Mouse (Mus musculus) myocyte (in vitro differentiated cells): ENCODE measurements at regions not wholly inside any gene's neighbourhood (a gene's known extent, or its start where the extent isn't known, plus 50 kb on each side); places are given as distances from the start of the nearest gene placed in this dataset.

Source experiments
- H3K27me3 ChIP-seq: one replicate; pipeline ENCODE4 v1.6.1; 2011; ENCODE audit not compliant: control insufficient read depth, insufficient read depth, insufficient read length
- H3K36me3 ChIP-seq: one replicate; pipeline ENCODE4 v1.6.1; 2011; ENCODE audit not compliant: control insufficient read depth, insufficient read depth
- H3K4me2 ChIP-seq: one replicate; pipeline ENCODE4 v1.6.1; 2011; ENCODE audit warnings: low read depth, control low read depth
- H3K4me3 ChIP-seq: one replicate; pipeline ENCODE4 v1.5.1; 2011; ENCODE audit warnings: mild to moderate bottlenecking, control low read depth, moderate library complexity
- H3K79me2 ChIP-seq: one replicate; pipeline ENCODE4 v1.6.1; 2011; ENCODE audit not compliant: control insufficient read depth, insufficient read depth
- H3ac ChIP-seq: one replicate; pipeline ENCODE4 v1.6.1; 2011; ENCODE audit not compliant: control insufficient read depth, insufficient read length
- CEBPB ChIP-seq: IDR thresholded peaks from 2 replicates; pipeline ENCODE4 v1.6.1; 2011; ENCODE audit warnings: mild to moderate bottlenecking, moderate library complexity; ENCODE audit not compliant: poor library complexity, insufficient read depth, severe bottlenecking
- E2F4 ChIP-seq: IDR thresholded peaks from one replicate; pipeline ENCODE4 v1.6.1; 2011; ENCODE audit warnings: mild to moderate bottlenecking, control low read depth, moderate library complexity; ENCODE audit not compliant: insufficient read depth
- MAX ChIP-seq: IDR thresholded peaks from one replicate; pipeline ENCODE4 v1.6.1; 2011; ENCODE audit warnings: low read depth, mild to moderate bottlenecking, control low read depth
- MYOD1 ChIP-seq, 3 experiments: IDR thresholded peaks; one replicate each; pipeline ENCODE4 v1.6.1; 2011; ENCODE audit warnings: control low read depth in 2 of 3, low read depth in 2 of 3, mild to moderate bottlenecking in 2 of 3, moderate library complexity in 1 of 3; ENCODE audit not compliant: insufficient read length in 2 of 3, control insufficient read depth in 1 of 3
- MYOG ChIP-seq, 3 experiments: IDR thresholded peaks; one replicate each; pipeline ENCODE4 v1.6.1; 2011; ENCODE audit warnings: control low read depth in 2 of 3, low read depth in 2 of 3, mild to moderate bottlenecking in 2 of 3; ENCODE audit not compliant: insufficient read length in 2 of 3, control insufficient read depth in 1 of 3, insufficient read depth in 1 of 3
- POLR2A ChIP-seq: IDR thresholded peaks from one replicate; pipeline ENCODE4 v1.6.1; 2011; ENCODE audit warnings: low read depth, mild to moderate bottlenecking, control low read depth, moderate library complexity; ENCODE audit not compliant: insufficient read length
- POLR2AphosphoS2 ChIP-seq: IDR thresholded peaks from one replicate; pipeline ENCODE4 v1.6.1; 2011; ENCODE audit warnings: low read depth, control low read depth; ENCODE audit not compliant: insufficient read length
- REST ChIP-seq: IDR thresholded peaks from one replicate; pipeline ENCODE4 v1.6.1; 2011; ENCODE audit warnings: mild to moderate bottlenecking, control low read depth, moderate library complexity; ENCODE audit not compliant: insufficient read depth, insufficient read length
- SRF ChIP-seq: IDR thresholded peaks from one replicate; pipeline ENCODE4 v1.6.1; 2011; ENCODE audit warnings: low read depth; ENCODE audit not compliant: control insufficient read depth, insufficient read length
- TCF12 ChIP-seq: IDR thresholded peaks from one replicate; pipeline ENCODE4 v1.6.1; 2011; ENCODE audit warnings: mild to moderate bottlenecking, control low read depth; ENCODE audit not compliant: poor library complexity, insufficient read depth, severe bottlenecking
- TCF3 ChIP-seq: IDR thresholded peaks from one replicate; pipeline ENCODE4 v1.6.1; 2011; ENCODE audit warnings: low read depth, control low read depth; ENCODE audit not compliant: insufficient read length
- USF1 ChIP-seq: IDR thresholded peaks from one replicate; pipeline ENCODE4 v1.6.1; 2011; ENCODE audit warnings: low read depth, mild to moderate bottlenecking, control low read depth, moderate library complexity

DNA sequence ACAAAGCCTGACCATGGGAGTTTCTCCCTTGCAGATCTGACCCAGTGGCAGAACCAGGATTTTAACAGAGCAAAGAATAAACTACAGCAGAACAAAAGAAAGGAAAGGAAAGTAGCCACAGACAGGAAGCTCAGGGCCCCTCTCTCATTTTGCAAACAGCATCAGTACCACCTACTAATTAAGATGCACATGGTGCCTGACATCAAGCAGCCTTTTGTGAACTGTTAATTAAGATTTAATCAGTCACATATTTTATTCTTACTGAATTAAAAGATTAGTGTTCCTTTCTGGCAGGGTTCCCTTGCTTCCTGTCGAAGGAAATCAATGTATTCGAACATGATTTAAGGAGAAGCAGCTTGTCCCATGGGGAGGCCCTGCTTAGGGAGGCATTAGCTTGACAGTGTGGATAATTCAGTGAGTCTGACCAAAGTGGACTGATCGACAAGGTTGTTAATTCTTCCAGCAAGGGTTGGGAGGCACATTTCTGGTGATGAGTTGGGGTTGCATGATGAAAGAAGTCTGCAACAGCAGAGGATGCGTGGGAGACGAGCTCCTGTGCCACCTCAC, 156.1 kb upstream of the Eef2kmt start:
- TF ChIP-seq SRF (no peak), MAX (no peak), MYOG (IDR thresholded peaks at IDR 0.05; ENCODE audit: control insufficient read depth in 1 of 3, insufficient read depth in 1 of 3, insufficient read length in 2 of 3, low read depth in 2 of 3) (no peak), POLR2AphosphoS2 (no peak), TCF12 (no peak), REST (no peak), POLR2A (no peak), TCF3 (no peak), MYOD1 (IDR thresholded peaks at IDR 0.05; ENCODE audit: control insufficient read depth in 1 of 3, insufficient read length in 2 of 3, low read depth in 2 of 3) (no peak), E2F4 (no peak), CEBPB (no peak), USF1 (no peak)
- Histone ChIP-seq H3K4me3 (no peak overlapping the region), H3K27me3 (no peaks in the 10 kb centered on the region), H3ac (no peak overlapping the region), H3K4me2 (no peak overlapping the region), H3K79me2 (no peaks in the 10 kb centered on the region), H3K36me3 (no peaks in the 10 kb centered on the region)

DNA sequence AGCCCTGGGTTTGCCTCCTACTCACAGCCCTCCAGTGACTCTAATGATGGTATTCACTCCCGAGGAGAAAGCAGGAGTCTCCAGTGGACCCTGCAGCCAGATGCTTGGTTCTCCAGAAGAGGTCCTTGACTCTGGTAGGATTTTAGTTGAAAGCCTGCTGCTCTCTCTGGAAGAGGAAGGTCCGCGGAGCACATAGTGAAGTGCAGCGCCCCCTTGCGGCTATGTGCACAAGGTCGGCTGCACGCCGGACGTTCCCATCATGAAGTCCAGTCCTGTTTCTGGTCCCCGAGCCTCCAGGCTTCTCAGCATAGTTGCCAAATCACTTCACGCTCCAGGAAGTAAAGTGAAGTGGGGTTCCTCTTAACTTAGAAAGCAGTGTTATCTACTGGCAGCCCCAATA, 150.9 kb upstream of the Eef2kmt start:
- TF ChIP-seq CEBPB (no peak), MYOD1 (IDR thresholded peaks at IDR 0.05; ENCODE audit: control insufficient read depth in 1 of 3, insufficient read length in 2 of 3, low read depth in 2 of 3) (no peak), TCF12 (no peak), E2F4 (no peak), POLR2AphosphoS2 (no peak), REST (no peak), TCF3 (no peak), POLR2A (no peak), SRF (no peak), USF1 (no peak)
- Histone ChIP-seq H3K79me2 (no peaks in the 10 kb centered on the region), H3ac (no peak overlapping the region), H3K27me3 (no peaks in the 10 kb centered on the region), H3K4me2 (no peak overlapping the region), H3K36me3 (no peaks in the 10 kb centered on the region), H3K4me3 (no peak overlapping the region)

DNA sequence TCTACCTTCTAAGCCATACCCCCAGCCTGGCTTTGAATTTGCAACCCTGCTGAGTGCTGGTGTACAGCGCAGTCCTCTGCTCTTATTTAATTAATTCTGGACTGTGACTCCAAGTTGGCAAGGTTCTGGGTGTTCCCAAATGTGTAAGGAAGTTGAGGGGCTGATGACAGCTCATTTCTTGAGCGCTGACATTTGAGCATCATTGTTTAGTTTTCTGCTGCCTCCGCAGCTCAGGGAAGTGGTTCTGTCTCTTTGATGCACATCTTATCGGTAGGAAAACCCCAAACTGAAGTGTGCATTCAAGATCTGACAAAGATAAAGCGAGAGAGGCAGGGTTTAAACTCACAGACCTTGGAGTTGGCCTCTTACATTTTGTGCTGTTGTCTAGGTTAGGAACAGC, 137.6 kb upstream of the Eef2kmt start:
- Histone ChIP-seq H3K36me3 (no peaks in the 10 kb centered on the region), H3ac (no peak overlapping the region), H3K4me3 (no peak overlapping the region), H3K79me2 (no peaks in the 10 kb centered on the region), H3K27me3 (no peaks in the 10 kb centered on the region), H3K4me2 (no peak overlapping the region)
- no peak for TF ChIP-seq TCF12
- no peak for TF ChIP-seq CEBPB

DNA sequence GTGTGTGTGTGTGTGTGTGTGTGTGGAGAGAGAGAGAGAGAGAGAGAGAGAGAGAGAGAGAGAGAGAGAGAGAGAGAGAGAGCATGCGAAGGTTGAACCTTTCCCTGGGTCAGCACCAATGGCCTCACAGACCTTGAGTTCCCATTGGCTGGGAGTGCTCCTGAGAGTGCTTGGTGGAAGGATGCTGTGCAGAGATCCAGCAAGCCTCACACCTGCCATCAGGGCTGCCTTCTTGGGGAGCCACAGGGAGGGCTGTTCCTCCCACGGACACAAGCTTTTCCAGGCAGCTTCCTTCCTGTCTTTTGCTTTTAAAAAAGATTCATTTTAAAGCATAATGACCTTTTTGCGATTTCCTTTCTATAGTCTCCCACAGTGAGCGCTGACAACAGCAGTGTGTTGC, 127.1 kb upstream of the Eef2kmt start:
- Histone ChIP-seq H3ac (no peak overlapping the region), H3K4me2 (no peak overlapping the region), H3K79me2 (no peaks in the 10 kb centered on the region), H3K4me3 (no peak overlapping the region), H3K27me3 (no peaks in the 10 kb centered on the region), H3K36me3 (no peaks in the 10 kb centered on the region)
- TF ChIP-seq TCF12 (no peak), SRF (no peak), POLR2A (no peak), MYOD1 (IDR thresholded peaks at IDR 0.05; ENCODE audit: control insufficient read depth in 1 of 3, insufficient read length in 2 of 3, low read depth in 2 of 3) (no peak), CEBPB (no peak), E2F4 (no peak), MYOG (IDR thresholded peaks at IDR 0.05; ENCODE audit: control insufficient read depth in 1 of 3, insufficient read depth in 1 of 3, insufficient read length in 2 of 3, low read depth in 2 of 3) (no peak), USF1 (no peak), MAX (no peak), REST (no peak), TCF3 (no peak), POLR2AphosphoS2 (no peak)

DNA sequence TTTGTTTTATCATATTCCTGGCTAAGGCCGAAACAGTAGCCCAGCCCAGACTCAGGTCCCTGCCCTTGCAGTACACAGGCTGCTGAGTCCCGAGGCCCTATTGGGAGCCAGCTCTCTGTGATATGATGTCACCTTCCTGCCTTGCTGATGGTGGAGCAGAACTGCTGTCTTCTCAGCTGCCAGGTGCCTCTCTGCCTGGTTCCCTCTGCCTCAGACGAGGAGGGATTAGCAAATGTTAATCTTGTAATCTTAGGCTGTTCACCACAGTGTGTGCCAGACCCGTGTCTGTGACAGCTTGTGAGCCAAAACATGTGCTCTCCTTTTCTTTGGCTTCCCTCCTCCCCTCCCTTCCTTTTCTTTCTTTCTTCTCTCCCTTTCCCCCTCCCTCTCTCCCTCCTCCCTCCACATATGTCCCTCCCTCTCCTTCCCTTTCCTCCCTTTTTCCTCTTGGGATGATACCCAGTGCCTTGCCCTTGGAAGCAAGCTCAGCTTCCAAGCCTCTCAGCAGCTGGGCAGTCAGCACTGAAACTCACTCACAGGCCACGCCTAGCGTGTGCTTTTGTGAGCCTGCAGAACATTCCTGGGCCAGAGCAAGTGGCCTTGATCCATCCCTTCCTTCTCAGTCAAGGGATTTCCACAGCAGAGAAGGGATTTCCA, 126.6 kb upstream of the Eef2kmt start:
- no peak overlapping the region for H3K4me2 ChIP-seq
- no peaks in the 10 kb centered on the region for H3K27me3 ChIP-seq
- no peak overlapping the region for H3ac ChIP-seq
- H3K36me3 ChIP-seq = no peaks in the 10 kb centered on the region
- TF ChIP-seq E2F4 (no peak), REST (no peak), MYOD1 (IDR thresholded peaks at IDR 0.05; ENCODE audit: control insufficient read depth in 1 of 3, insufficient read length in 2 of 3, low read depth in 2 of 3) (no peak), MAX (no peak), USF1 (no peak), MYOG (IDR thresholded peaks at IDR 0.05; ENCODE audit: control insufficient read depth in 1 of 3, insufficient read depth in 1 of 3, insufficient read length in 2 of 3, low read depth in 2 of 3) (no peak), POLR2AphosphoS2 (no peak), TCF3 (no peak), SRF (no peak), TCF12 (no peak), CEBPB (no peak), POLR2A (no peak)
- H3K4me3 ChIP-seq = no peak overlapping the region
- H3K79me2 ChIP-seq = no peaks in the 10 kb centered on the region
